Mouse (Mus musculus): ENCODE results near the gene Arhgdia.

DNA sequence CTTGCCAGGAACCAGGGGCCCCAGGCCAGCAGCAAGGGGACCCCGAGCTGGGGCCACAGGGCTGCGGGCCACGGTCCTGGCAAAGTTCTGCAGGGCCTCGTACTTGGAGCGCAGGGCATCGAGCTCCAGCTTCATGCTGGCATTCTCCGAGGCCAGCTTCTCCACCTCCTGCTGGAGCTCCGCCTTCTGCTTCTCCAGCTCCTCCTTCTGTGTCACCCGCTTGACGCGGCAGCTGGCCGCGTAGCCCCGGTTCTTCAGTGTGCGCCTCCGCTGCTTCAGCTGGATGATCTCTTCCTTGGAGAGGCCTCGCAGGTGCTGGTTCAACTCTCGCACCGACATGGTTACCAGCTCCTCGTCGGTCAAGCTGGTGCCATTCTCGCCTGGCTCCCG, 47.9 kb upstream of the Arhgdia start:
- TF ChIP-seq CTCF (IDR thresholded peaks at IDR 0.05; ENCODE audit: control insufficient read depth, insufficient read depth, insufficient read length) (no peak), MYOD1 (IDR thresholded peaks at IDR 0.05; ENCODE audit: control insufficient read depth, insufficient read length, low read depth) (no peak), CEBPB (IDR thresholded peaks at IDR 0.05; ENCODE audit: low read depth) (no peak), MAX (IDR thresholded peaks at IDR 0.05) (no peak)

Measured in C2C12 (cell line).